Mouse (Mus musculus) midbrain, embryonic 14.5 days (tissue): ENCODE results near the gene Atp2a1. TPM values are rescaled to one million over a fixed set of nuclear protein-coding genes. Genes with fewer than 3 reads are reported as not detected.

ENCODE experiments used
- ATAC-seq: fragments of 200-750 bp; cut with Nextera tagmentation; 2 replicates; pipeline ENCODE4 v1.8.0; 2017; ENCODE audit warnings: moderate number of reproducible peaks, moderate library complexity; ENCODE audit not compliant: low FRiP score, low TSS enrichment
- DNase-seq: peaks from one replicate; pipeline ENCODE4 v3.0.0-alpha.2; 2015
- H3K27ac ChIP-seq: fragments of 300-500 bp; sonication (generic); replicated peaks from 2 replicates; pipeline ENCODE4 v1.5.1; 2014; ENCODE audit warnings: mild to moderate bottlenecking, low read depth, low read length, moderate library complexity
- H3K27me3 ChIP-seq: fragments of 300-500 bp; sonication (generic); 2 replicates; pipeline ENCODE4 v1.6.1; 2014; ENCODE audit warnings: low read length, control low read depth, mixed read lengths; ENCODE audit not compliant: control insufficient read depth, insufficient read depth
- H3K36me3 ChIP-seq: fragments of 300-500 bp; sonication (generic); 2 replicates; pipeline ENCODE4 v1.6.1; 2014; ENCODE audit warnings: low read length, control low read depth; ENCODE audit not compliant: control insufficient read depth, insufficient read depth
- H3K4me1 ChIP-seq: fragments of 300-500 bp; sonication (generic); 2 replicates; pipeline ENCODE4 v1.6.1; 2014; ENCODE audit warnings: mild to moderate bottlenecking, antibody characterized with exemption, low read length, control low read depth; ENCODE audit not compliant: control insufficient read depth, insufficient read depth
- H3K4me2 ChIP-seq: fragments of 300-500 bp; sonication (generic); 2 replicates; pipeline ENCODE4 v1.6.1; 2014; ENCODE audit warnings: mild to moderate bottlenecking, low read length, moderate library complexity
- H3K4me3 ChIP-seq: fragments of 300-500 bp; sonication (generic); replicated peaks from 2 replicates; pipeline ENCODE4 v1.5.1; 2014; ENCODE audit warnings: low read depth, low read length
- H3K9ac ChIP-seq: fragments of 300-500 bp; sonication (generic); replicated peaks from 2 replicates; pipeline ENCODE4 v1.6.1; 2014; ENCODE audit warnings: mild to moderate bottlenecking, low read length, moderate library complexity
- H3K9me3 ChIP-seq: fragments of 300-500 bp; sonication (generic); 2 replicates; pipeline ENCODE4 v1.6.1; 2016; ENCODE audit warnings: low read length, control low read depth, mixed read lengths; ENCODE audit not compliant: control insufficient read depth
- WGBS: fragments of 180-500 bp; shearing (Covaris S2); extraction: QIAGEN DNeasy Blood & Tissue Kit; methylation state at CpG from one replicate; pipeline ENCODE4 v1.1.7; 2014; 5-methylcytosine and 5-hydroxymethylcytosine counted together
- polyA plus RNA-seq: library from polyadenylated mRNA; unstranded; fragments of >200 nt; fragmentation: Nextera tagmentation; extraction: Ambion mirVana; gene quantifications from 2 replicates; pipeline ENCODE4 v1.2.1, GENCODE M21; 2014

The Atp2a1 gene
- polyA plus RNA-seq, 1 experiment from 2014 or later, result 0.39 TPM

DNA sequence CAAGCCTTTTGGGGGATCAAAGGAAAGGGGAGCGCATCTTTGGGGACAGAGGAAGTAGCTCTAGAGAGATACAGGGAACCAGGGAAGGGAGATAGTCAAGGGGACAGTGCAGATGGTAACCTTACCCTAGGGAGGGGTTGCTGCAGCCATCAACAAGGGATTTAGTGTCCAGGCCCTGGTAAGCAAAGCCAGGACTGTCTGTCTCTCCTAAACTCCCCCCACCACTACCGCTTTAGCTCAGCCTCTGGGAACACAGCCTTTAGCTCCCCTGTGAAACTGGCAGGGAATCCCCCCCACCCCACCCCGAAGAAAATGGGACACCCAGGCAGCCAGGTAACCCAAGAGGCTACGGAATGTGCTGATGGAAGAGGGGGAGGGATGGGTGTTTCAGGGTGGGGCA lies 639 bp upstream of the Atp2a1 start:
- 62% methylated on average over 4 of the region's 4 CpGs for WGBS
- H3K9me3 ChIP-seq, result no peaks in the 10 kb centered on the region
- no peak overlapping the region for H3K4me3 ChIP-seq
- DNase-seq (no peak), ATAC-seq (no peak)
- H3K27ac ChIP-seq, result no peak overlapping the region
- no peak overlapping the region for H3K9ac ChIP-seq
- peaks cover 25% of the 10 kb centered on the region for H3K36me3 ChIP-seq
- H3K27me3 ChIP-seq, result no peaks in the 10 kb centered on the region
- no peak overlapping the region for H3K4me2 ChIP-seq
- H3K4me1 ChIP-seq, result no peaks in the 10 kb centered on the region

DNA sequence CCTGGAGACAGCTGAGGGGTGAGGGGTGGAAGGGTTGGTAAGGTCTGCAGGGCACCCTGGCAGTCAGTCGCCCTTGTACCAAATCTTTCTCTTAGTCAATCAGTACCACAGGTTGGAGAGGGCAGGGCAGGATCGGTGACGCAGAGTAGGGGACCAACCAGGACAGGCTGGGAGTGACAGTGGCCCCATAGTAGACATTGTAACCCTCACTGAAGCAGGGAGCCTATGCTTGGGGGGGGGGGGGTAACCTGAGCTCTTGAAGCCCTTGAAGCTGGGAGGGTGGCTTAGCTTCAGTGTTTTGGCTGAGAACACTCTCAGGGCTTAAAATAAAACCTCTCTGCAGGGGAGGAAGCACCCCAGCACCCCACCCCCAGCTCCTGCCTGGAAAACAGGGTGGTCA lies 1.3 kb downstream of the Atp2a1 start:
- Histone ChIP-seq H3K9me3 (no peaks in the 10 kb centered on the region), H3K27me3 (no peaks in the 10 kb centered on the region), H3K36me3 (peaks cover 6% of the 10 kb centered on the region; the same call in 1 of the 2 replicates), H3K4me1 (no peaks in the 10 kb centered on the region), H3K9ac (no peak overlapping the region), H3K4me2 (no peak overlapping the region), H3K4me3 (no peak overlapping the region), H3K27ac (no peak overlapping the region)
- 67% methylated on average over 3 of the region's 3 CpGs for WGBS
- DNase-seq (no peak), ATAC-seq (no peak)

DNA sequence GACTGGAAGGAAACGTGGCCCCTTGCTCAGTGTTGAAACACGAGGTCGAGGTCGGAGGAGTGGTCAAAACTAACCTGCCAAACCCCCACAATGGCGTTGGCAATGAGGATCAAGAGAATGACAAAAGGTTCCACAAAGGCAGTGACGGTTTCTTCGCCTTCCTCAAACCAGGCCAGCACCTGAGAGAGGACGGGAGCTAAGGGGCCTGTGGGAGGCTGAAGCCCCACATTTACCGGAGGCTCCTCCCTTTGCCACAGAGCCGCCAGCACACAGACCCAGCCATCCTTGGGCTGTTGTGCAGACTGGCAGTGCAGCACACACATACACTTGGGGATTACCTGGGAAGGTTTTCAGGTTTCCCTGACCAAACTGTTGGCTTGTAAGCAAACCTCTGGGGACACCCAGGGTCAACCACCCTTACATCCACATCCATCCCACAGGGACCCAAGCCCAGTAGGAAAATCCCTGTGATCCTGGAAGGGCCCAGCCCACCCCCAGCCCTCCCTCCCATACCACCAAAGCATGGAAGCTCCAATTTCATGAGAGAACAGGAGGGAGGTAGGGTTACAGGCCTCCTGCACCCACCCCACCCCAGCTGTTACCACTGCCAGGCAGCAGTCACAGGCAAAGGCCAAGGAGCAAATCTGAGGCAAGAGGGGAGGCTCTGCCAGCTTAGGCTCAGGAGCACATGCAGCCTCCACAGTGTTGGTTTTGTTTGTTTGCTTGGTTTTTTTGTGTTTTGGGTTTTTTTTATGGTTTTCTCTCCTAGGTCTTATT lies 2.1 kb downstream of the Atp2a1 start:
- no peak for DNase-seq
- ATAC-seq, result no peak
- Histone ChIP-seq H3K9me3 (no peaks in the 10 kb centered on the region), H3K9ac (no peak overlapping the region), H3K27ac (no peak overlapping the region), H3K36me3 (no peaks in the 10 kb centered on the region), H3K4me1 (no peaks in the 10 kb centered on the region), H3K27me3 (no peaks in the 10 kb centered on the region), H3K4me3 (no peak overlapping the region), H3K4me2 (no peak overlapping the region)
- WGBS, result 53% methylated on average over 10 of the region's 10 CpGs

- H3K9ac ChIP-seq, result no peak overlapping the region
- 85% methylated on average over 11 of the region's 11 CpGs for whole genome bisulfite sequencing
- H3K36me3 ChIP-seq, result no peaks in the 10 kb centered on the region
- no peak overlapping the region for H3K4me2 ChIP-seq
- no peak overlapping the region for H3K4me3 ChIP-seq
- H3K9me3 ChIP-seq, result no peaks in the 10 kb centered on the region
- ATAC-seq, result no peak
- no peaks in the 10 kb centered on the region for H3K4me1 ChIP-seq
- DNase-seq, result no peak
- no peak overlapping the region for H3K27ac ChIP-seq
- no peaks in the 10 kb centered on the region for H3K27me3 ChIP-seq
Measured at GRCm38 (mm10) chr7:126458844-126459618, 3.9 kb downstream of the Atp2a1 start.

DNA sequence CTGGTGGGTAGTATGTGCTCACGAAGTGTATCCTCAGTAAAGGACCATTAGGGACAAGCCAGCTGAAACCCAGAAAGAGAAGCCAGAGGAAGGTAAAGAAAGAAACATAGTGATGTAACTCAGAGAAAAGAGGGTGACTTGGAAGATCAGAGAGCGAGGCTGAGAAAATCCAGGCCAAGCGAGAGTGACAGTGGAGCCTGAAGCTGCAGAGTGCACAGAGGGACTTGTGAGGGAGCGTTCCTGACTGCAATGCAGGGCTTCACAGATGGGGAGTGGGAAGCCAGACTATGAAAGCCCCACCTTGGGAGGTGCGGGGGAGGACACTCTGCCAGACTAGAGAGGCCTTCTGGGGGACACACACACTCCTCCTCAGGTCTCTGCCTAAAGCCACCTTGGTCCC lies 4.7 kb downstream of the Atp2a1 start:
- Histone ChIP-seq H3K4me1 (no peaks in the 10 kb centered on the region), H3K4me2 (no peak overlapping the region), H3K9ac (no peak overlapping the region), H3K4me3 (no peak overlapping the region), H3K27me3 (no peaks in the 10 kb centered on the region), H3K36me3 (no peaks in the 10 kb centered on the region), H3K27ac (no peak overlapping the region), H3K9me3 (no peaks in the 10 kb centered on the region)
- no peak for ATAC-seq
- 80% methylated on average over 5 of the region's 5 CpGs for WGBS
- DNase-seq, result no peak

DNA sequence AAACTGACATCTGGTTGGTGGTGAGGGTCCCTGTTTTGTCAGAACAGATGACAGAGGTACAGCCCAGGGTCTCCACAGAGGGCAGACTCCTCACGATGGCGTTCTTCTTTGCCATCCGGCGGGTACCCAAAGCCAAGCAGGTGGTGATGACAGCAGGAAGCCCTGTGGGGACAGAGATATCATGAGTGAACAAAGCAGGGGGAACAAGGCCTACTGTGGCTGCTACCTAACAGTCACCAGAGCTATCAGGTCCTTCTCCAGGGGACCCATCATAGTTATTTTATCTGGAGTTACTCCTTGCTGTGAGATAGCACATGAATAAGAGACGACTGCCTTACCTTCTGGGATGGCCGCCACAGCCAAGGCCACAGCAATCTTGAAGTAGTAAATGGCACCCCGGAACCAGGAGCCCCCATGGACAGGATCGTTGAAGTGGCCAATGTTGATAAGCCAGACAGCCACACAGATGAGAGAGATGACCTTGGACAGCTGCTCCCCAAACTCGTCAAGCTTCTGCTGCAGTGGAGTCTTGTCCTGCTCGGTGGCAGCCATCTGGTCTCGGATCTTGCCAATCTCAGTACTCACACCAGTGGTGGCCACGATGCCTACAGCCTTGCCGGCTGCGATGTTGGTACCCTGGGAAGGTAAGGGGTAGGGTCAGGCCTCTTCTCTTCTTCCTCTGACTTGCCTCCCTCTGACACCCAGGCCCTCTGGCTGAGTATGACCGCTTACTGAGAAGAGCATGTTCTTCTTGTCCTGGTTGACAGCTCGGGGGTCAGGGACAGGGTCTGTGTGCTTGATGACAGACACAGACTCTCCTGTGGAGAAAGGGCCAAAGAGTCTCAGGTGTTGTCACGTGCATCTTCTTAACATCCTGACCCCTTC lies 6.3 kb downstream of the Atp2a1 start:
- no peaks in the 10 kb centered on the region for H3K36me3 ChIP-seq
- H3K4me3 ChIP-seq, result no peak overlapping the region
- H3K4me1 ChIP-seq, result no peaks in the 10 kb centered on the region
- no peaks in the 10 kb centered on the region for H3K9me3 ChIP-seq
- WGBS, result 92% methylated on average over 17 of the region's 17 CpGs
- no peaks in the 10 kb centered on the region for H3K27me3 ChIP-seq
- no peak overlapping the region for H3K27ac ChIP-seq
- H3K9ac ChIP-seq, result no peak overlapping the region
- H3K4me2 ChIP-seq, result no peak overlapping the region
- DNase-seq (no peak), ATAC-seq (no peak)

GRCm38 (mm10) chr7:126455242-126455641 lies 7.7 kb downstream of the Atp2a1 start:
- H3K36me3 ChIP-seq, result no peaks in the 10 kb centered on the region
- WGBS, result 75% methylated on average over 2 of the region's 2 CpGs
- no peak overlapping the region for H3K27ac ChIP-seq
- H3K4me1 ChIP-seq, result no peaks in the 10 kb centered on the region
- no peaks in the 10 kb centered on the region for H3K27me3 ChIP-seq
- H3K9me3 ChIP-seq, result no peaks in the 10 kb centered on the region
- no peak overlapping the region for H3K4me3 ChIP-seq
- no peak overlapping the region for H3K9ac ChIP-seq
- no peak overlapping the region for H3K4me2 ChIP-seq
- no peak for ATAC-seq
- no peak for DNase-seq

DNA sequence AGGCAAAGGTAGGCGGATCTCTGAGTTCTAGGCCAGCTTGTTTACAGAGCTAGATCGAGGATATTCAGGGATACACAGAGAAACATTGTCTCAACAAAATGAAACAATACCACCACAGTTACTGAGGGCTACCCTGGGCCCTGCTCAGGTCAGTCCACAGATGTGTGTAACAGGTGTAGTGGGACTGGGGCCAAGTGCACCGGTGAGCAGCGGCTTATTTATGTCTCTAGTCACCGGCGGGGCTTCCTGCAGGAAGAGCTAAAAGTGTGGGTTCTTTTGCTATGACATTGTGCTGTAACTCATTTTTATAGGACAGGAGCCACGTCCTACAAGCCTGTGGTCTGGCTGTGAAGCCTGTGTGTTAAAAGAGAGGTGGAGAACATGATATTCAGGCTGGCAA lies 9.0 kb downstream of the Atp2a1 start:
- no peak overlapping the region for H3K4me2 ChIP-seq

More for the DNA sequence above, 9.0 kb downstream of the Atp2a1 start:
- Histone ChIP-seq H3K27ac (no peak overlapping the region), H3K9ac (no peak overlapping the region), H3K4me1 (no peaks in the 10 kb centered on the region), H3K27me3 (no peaks in the 10 kb centered on the region), H3K36me3 (no peaks in the 10 kb centered on the region), H3K9me3 (no peaks in the 10 kb centered on the region), H3K4me3 (no peak overlapping the region)
- ATAC-seq (no peak), DNase-seq (no peak)
- 83% methylated on average over 7 of the region's 7 CpGs for WGBS
